Mouse (Mus musculus) cerebellum, adult (tissue): ENCODE measurements around the gene Kdr.

Experiments
- ATAC-seq: cut with Nextera tagmentation; 2 replicates; pipeline ENCODE4 v1.9.2; 2017; ENCODE audit warnings: mild to moderate bottlenecking, moderate library complexity, mixed read lengths; ENCODE audit not compliant: insufficient number of reproducible peaks, low FRiP score, low TSS enrichment

Kdr gene

GRCm38 (mm10) chr5:75978374-75979100 lies at the start of gene Kdr:
Kdr (minus strand) TSS chr5:75978458.
- ATAC-seq: no peak

DNA sequence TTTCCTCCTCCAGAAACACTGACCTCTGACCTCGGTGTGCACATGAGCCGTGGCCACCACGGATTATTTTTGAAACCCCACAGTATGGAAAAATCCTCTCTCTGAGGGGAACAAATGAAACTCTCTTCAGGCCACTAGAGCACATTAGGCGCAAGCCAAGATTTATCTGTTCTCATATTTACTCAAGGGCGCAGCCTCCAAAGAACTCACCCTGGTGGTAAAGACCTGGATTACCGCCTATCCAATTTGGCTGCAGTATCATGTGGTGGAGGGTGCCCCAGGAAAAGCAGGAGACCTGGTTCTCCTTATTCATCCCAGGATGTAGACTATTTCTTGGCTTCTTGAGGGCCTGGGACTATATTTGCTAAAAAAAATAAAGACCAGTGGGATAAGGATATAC lies 48.5 kb upstream of the Kdr start:
- ATAC-seq: no peak

GRCm38 (mm10) chr5:76025996-76026665 lies 47.9 kb upstream of the Kdr start:
- ATAC-seq: no peak

DNA sequence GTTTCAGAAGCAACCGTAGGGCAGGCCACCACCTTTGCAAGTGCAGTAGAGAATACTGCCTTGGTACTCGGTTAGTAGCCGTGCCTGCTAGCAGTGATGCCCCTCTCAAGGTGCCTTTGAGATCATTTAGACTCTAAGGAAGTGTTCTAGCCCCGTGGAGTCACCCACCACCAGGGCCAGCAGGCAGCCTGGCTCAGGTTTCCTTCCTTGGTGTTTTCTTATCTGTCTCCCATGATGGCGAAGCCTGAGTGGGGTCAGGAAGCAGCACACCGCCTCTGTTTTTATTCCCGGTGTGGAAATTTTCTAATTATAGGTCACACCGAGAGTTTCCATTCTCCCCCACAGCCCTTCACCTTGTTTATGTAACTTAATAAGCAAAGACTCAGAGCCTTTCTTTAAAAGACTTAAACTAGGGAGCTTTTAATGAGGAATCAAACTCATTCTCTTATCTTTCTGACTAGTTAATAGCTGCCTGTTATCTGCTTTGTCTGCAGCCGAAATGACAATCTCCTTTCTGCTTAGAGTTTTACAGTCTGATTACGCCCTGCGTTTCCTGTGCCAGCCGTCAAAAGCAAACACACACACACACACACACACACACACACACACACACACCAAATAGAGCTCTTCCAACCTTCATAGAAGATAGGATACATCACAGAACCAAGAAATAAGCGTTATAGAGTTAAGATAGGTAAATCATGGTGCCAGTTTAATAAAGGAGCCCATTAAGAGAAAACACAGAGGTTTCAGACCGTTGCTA lies 44.9 kb upstream of the Kdr start:
- ATAC-seq: no peak

GRCm38 (mm10) chr5:76022436-76022835 lies 44.2 kb upstream of the Kdr start:
- no peak for ATAC-seq

DNA sequence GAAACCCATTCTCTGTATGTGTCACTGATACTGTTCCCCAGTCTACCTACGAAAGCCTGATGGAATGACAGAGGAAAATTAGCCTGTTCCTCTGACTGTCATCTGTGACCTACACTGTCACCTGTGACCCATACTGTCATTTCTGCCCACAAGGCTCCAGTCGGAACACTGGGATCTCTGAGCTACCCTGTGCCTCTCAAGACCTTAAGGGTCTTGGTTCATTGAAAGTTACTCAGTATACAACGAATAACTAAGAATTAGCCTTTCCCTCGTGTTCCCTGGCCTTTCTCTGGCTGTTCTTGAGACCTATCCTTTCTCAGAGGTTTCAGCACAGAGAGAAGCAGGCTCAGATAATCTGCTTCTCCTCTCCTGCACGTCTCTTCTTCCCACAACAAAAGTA lies 40.1 kb upstream of the Kdr start:
- no peak for ATAC-seq

DNA sequence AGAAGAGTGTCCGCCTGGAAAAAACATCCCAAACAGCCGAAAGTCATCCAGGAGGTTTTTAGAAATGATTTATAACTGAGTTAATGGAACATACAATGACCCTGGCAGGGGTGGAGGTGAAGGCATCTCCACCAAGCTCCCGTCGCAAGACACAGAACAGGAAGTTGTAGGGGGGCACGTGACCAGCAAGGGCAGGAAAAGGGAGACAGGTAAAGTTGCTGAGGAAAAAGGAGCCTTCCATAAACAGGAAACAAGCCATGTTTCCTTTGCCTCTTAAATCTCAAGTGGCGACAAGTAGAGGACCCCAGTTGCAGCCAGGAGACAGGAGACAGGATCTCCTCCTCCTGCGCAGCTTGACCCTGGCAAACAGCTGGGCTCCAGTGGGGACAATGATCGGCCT lies 37.8 kb upstream of the Kdr start:
- ATAC-seq: no peak

GRCm38 (mm10) chr5:76013881-76014431 lies 35.7 kb upstream of the Kdr start:
- no peak for ATAC-seq

- no peak for ATAC-seq
Measured at GRCm38 (mm10) chr5:76006403-76006802, 28.1 kb upstream of the Kdr start.

DNA sequence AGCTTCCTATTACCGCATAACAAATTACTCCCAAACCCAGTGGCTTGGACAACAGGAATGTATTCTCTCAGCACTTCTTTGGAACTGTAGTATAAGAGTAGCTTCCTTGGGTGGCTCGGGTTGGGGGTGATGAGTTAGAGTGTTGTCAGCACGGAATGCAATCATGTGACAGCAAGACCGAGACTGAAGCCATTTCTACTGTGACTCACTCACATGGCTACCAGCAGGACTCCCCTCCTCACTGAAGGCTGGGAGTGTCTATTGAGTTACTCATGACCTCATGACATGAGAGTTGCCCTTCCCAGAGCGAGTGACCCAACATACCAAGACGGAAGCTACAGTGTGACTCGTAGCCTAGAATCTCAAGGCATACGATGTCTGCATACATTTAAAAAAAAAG lies 12.0 kb upstream of the Kdr start:
- ATAC-seq: no peak

DNA sequence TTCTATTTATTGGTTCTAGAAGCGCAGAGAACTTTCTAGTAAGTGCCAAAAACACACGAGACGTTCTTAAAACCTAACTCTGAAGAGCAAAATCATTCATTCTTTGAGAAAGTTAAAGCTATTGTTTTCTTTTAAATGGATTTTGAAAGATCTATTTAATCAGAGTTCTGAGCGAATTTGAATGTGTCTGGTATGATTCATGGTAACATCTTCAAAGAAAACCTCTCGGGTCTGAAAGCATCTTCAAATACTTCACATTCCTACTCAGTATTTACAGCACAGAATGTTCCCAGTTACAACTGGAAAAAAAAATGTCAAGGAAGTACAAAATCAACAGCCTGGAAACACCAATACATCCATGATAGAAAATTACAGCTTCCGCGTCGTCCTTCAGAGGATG lies 9.3 kb upstream of the Kdr start:
- ATAC-seq: no peak

DNA sequence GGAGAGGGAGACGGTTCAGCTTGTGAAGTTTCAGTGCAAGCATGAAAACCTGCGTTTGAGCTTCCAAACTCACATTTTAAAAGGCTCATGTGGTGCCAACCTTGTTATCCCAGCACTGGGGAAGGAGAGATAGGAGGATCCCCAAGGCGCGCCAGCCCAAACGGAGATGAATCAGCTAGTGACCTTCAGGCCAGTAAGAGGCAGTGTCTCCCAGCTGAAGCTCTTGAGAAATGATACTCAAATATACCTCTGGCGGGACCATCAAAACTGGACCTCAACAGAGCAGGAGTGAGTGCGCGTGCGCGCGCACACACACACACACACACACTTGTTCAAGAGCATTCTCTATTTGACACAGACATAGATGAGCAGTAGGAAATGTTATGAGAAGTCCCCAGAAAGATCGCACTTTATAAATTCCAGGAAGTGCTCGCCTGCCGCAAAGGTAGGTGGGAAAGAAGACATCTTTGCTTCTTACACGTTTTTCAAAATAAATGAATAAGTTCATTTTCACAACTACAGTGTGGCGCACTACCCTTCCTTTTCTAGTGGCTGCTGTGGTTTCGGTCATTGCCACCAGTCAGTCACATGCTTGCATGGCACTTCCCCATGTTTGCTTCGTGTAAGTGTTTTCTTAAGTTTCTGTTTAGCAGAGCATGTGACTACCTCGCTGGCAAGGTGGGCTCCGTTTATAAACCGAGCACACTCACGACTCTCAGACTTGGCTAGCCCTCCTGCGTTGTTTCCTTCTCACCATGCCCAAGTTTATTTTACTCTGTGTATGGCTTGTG lies 2.5 kb upstream of the Kdr start:
- ATAC-seq: no peak

DNA sequence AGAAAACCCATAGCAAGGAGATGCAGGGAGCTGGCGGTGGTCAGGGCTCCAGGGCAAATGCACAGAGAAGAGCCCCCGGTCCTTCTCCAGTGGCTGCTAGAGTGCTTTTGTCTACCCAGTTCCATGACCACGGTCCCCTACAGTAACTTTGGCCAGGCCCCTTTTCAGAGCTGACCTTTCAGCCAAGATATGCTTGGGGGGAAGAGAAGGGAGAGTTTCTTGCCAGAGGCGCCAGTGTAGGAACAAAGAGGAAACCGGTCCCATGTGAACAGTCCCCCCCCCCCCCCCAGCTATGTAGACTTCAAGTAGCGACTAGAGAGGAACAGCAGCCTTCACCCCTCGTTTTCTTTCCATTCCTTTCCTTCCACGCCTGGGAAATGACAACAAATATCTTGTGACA lies 850 bp upstream of the Kdr start:
- ATAC-seq: no peak

DNA sequence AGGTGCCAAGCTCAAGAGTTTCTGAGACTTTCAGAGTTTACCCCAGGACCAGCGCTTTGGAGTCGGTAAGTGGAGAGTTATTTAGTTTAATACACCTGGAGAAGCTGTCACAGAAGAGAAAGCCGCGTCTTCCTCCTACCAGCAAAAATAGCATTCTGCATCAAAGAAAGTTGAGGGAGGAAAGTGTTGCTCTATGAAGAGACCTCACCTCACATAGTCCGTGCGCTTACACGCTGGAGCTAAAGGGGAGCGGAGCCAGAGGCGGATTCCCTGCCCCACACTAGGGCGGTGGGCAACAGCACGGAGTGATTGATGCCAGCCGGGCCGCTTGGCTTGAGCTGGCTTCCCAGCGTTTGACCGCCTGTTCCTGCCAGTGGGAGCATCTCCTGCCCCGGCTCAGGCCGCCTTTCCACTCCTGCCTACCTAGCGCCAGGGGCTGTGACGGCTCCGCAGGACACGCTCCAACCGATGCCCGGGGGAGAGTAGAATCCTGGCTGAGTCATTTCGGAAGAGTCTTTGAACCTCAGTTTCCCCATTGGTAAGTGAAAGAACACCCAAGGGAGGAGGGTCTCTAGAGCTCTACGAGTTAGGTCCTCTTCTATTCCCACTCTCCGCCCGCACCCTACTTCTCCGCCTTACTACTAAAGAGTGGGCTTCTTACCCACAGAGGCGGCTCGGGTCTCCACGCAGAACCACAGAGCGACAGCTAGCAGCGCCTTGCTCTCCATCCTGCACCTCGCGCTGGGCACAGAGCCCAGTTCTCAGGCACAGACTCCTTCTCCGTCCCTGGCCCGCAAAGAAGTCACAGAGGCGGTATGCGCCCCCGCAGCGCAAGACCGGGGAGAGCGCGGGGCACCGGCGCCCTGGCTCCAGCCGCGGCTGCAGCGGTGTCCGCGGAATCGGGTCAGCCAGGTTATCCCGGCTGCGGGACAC lies 551 bp downstream of the Kdr start:
- ATAC-seq: 0 out of 2 replicates have a peak, but pooled peaks have one; percentile 18

GRCm38 (mm10) chr5:75976696-75977095 lies 1.6 kb downstream of the Kdr start:
- ATAC-seq: no peak

- ATAC-seq: no peak
Measured at GRCm38 (mm10) chr5:75975398-75975797, 2.9 kb downstream of the Kdr start.

DNA sequence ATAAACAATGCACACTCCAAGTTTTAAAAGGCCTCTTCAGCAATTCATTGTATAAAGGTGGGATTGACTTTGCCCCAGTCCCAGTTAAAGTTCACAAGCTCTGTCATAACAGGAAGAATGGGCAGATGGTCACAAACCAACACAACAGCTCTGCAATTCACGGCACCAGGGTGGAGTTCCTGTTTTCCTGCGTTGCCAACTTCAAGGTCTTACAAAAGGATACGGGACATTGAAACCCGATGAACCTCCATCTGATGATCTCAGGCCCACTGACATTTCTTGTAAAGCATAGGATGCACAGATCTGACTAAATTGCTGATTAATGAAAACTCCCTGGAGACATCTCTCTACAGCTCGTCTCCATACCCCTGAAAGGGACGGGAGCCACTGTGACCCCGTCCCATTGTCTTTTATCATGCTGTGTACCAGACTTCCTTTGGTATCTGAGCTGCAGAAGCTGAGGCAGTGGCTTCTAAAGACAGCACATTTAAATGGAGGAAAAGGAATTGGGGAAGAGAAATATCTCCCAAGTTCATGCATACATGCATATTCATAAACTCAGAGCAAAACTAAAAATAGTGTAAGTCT lies 3.6 kb downstream of the Kdr start:
- no peak for ATAC-seq

GRCm38 (mm10) chr5:75969887-75970286 lies 8.4 kb downstream of the Kdr start:
- ATAC-seq: no peak

GRCm38 (mm10) chr5:75962558-75962957 lies 15.7 kb downstream of the Kdr start:
- no peak for ATAC-seq
